Mouse (Mus musculus): ENCODE data around the gene Myom3. TPM values are rescaled to one million over a fixed set of nuclear protein-coding genes. Genes with fewer than 3 reads are reported as not detected.
A peak's percentile ranks its signal among the peaks of the same experiment; 100 is the strongest.

The Myom3 gene
- total RNA-seq, 2 experiments from 2014 or later = 0.96 to 1.4 TPM

GRCm38 (mm10) chr4:135847581-135847980 is 88.1 kb downstream of the Myom3 start:
- no peak for TF ChIP-seq CTCF (IDR thresholded peaks at IDR 0.05)

GRCm38 (mm10) chr4:135850411-135851095 is 91.0 kb downstream of the Myom3 start:
- H3K27ac ChIP-seq = peak overlapping the region; percentile 28; the same call in 1 of the 2 replicates
- DNase-seq (ENCODE audit: extremely low spot score in 1 of 2, low spot score in 2 of 2) = peak in 1 of 2 experiments; percentile 39
- intact Hi-C loops (cut with DNase I) = no loop called here
- no peak overlapping the region for H3K4me3 ChIP-seq
- no peak for TF ChIP-seq CTCF (IDR thresholded peaks at IDR 0.05)

More at GRCm38 (mm10) chr4:135847581-135847980, 88.1 kb downstream of the Myom3 start:
- H3K27ac ChIP-seq = no peak overlapping the region
- no peak overlapping the region for H3K4me3 ChIP-seq
- intact Hi-C loops (cut with DNase I) = no loop called here
- DNase-seq (ENCODE audit: extremely low spot score in 1 of 2, low spot score in 2 of 2) = no peak

- Histone ChIP-seq H3K27ac (no peak overlapping the region), H3K4me3 (no peak overlapping the region)
- no peak for DNase-seq (ENCODE audit: extremely low spot score in 1 of 2, low spot score in 2 of 2)
These were observed 92.4 kb downstream of the Myom3 start for GRCm38 (mm10) chr4:135851942-135852341.

GRCm38 (mm10) chr4:135853987-135854546 is 94.6 kb downstream of the Myom3 start:
- TF ChIP-seq CTCF (IDR thresholded peaks at IDR 0.05) = no peak; the same call in 1 of the 2 replicates
- no peak overlapping the region for H3K4me3 ChIP-seq
- no peak for DNase-seq (ENCODE audit: extremely low spot score in 1 of 2, low spot score in 2 of 2)
- intact Hi-C loops (cut with DNase I) = loop anchor here (2.0 kb wide), 1 partner anchor 21 kb away; no protein-coding TSS in a partner anchor
- H3K27ac ChIP-seq = peak overlapping the region; percentile 78

More at GRCm38 (mm10) chr4:135851942-135852341, 92.4 kb downstream of the Myom3 start:
- TF ChIP-seq CTCF (IDR thresholded peaks at IDR 0.05) = no peak
- intact Hi-C loops (cut with DNase I) = no loop called here

- no peak for DNase-seq (ENCODE audit: extremely low spot score in 1 of 2, low spot score in 2 of 2)
- no peak overlapping the region for H3K4me3 ChIP-seq
- TF ChIP-seq CTCF (IDR thresholded peaks at IDR 0.05) = no peak
- intact Hi-C loops (cut with DNase I) = loop anchor here (2.0 to 5.0 kb wide), 2 partner anchors 22 to 32 kb away; no protein-coding TSS in a partner anchor
- peak overlapping the region; percentile 78 for H3K27ac ChIP-seq
These were observed 95.1 kb downstream of the Myom3 start for GRCm38 (mm10) chr4:135854630-135855029.

GRCm38 (mm10) chr4:135855080-135855479 is 95.6 kb downstream of the Myom3 start:
- DNase-seq (ENCODE audit: extremely low spot score in 1 of 2, low spot score in 2 of 2) = no peak
- intact Hi-C loops (cut with DNase I) = loop anchor here (2.0 to 5.0 kb wide), 2 partner anchors 22 to 33 kb away; no protein-coding TSS in a partner anchor
- no peak for TF ChIP-seq CTCF (IDR thresholded peaks at IDR 0.05)
- Histone ChIP-seq H3K27ac (peak overlapping the region; percentile 78), H3K4me3 (peak overlapping the region; percentile 90)

- peak; percentile 93 to 96 for DNase-seq (ENCODE audit: extremely low spot score in 1 of 2, low spot score in 2 of 2)
- Histone ChIP-seq H3K27ac (peak within 1 kb of the TSS; percentile 93), H3K4me3 (peak within 1 kb of the TSS; percentile 90)
- no peak for TF ChIP-seq CTCF (IDR thresholded peaks at IDR 0.05)
- intact Hi-C loops (cut with DNase I) = loop anchor here (1.0 to 5.0 kb wide), 3 partner anchors 18 to 33 kb away; partner anchors contain the start of gene Pnrc2
These were observed 96.2 kb downstream of the Myom3 start, which contains the start of gene Srsf10 for GRCm38 (mm10) chr4:135855536-135856222. Srsf10 (plus strand) TSS chr4:135855747.

GRCm38 (mm10) chr4:135856223-135857091 is 96.9 kb downstream of the Myom3 start:
- TF ChIP-seq CTCF (IDR thresholded peaks at IDR 0.05) = no peak
- DNase-seq (ENCODE audit: extremely low spot score in 1 of 2, low spot score in 2 of 2) = peak; percentile 52 to 54
- intact Hi-C loops (cut with DNase I) = loop anchor here (1.0 to 5.0 kb wide), 2 partner anchors 17 to 34 kb away; partner anchors contain the start of gene Pnrc2

GRCm38 (mm10) chr4:135857597-135858186 is 98.2 kb downstream of the Myom3 start:
- no peak overlapping the region for H3K27ac ChIP-seq
- intact Hi-C loops (cut with DNase I) = loop anchor here (5.0 kb wide), 1 partner anchor 35 kb away; no protein-coding TSS in a partner anchor

More at GRCm38 (mm10) chr4:135856223-135857091, 96.9 kb downstream of the Myom3 start:
- Histone ChIP-seq H3K4me3 (peak overlapping the region; percentile 90), H3K27ac (peak overlapping the region; percentile 93)

More at GRCm38 (mm10) chr4:135857597-135858186, 98.2 kb downstream of the Myom3 start:
- H3K4me3 ChIP-seq = peak overlapping the region; percentile 90
- DNase-seq (ENCODE audit: extremely low spot score in 1 of 2, low spot score in 2 of 2) = no peak
- TF ChIP-seq CTCF (IDR thresholded peaks at IDR 0.05) = no peak

Other genes starting within 250 kb of the Myom3 start
- gene Grhl3, start 186.1 kb upstream of the Myom3 start, total RNA-seq (2021) = 1 to 10 TPM in 1 of 2 experiments, under 1 TPM in 1; 0.86 to 1.5 TPM
- under 1 TPM; 0.16 to 0.25 TPM for gene Ifnlr1, start 73.4 kb upstream of the Myom3 start, total RNA-seq (2021)
- under 1 TPM in 1 of 2 experiments, not detected in 1; 0.14 TPM for gene Il22ra1, start 31.5 kb upstream of the Myom3 start, total RNA-seq (2021)
- 10 to 100 TPM; 70.8 to 82.2 TPM for gene Srsf10, start 96.0 kb downstream of the Myom3 start, total RNA-seq (2021)
- 10 to 100 TPM; 41.1 to 41.7 TPM for gene Pnrc2, start 114.1 kb downstream of the Myom3 start, total RNA-seq (2021)
- under 1 TPM in 1 of 2 experiments, not detected in 1; 0.11 TPM for gene Cnr2, start 135.7 kb downstream of the Myom3 start, total RNA-seq (2021)
- 10 to 100 TPM; 34.9 to 37.9 TPM for gene Fuca1, start 161.0 kb downstream of the Myom3 start, total RNA-seq (2021)
- 10 to 100 TPM; 33.4 to 34.1 TPM for gene Hmgcl, start 186.7 kb downstream of the Myom3 start, total RNA-seq (2021)
- gene Gale, start 204.0 kb downstream of the Myom3 start, total RNA-seq (2021) = 10 to 100 TPM; 22.0 to 22.9 TPM
- gene Lypla2, start 212.9 kb downstream of the Myom3 start, total RNA-seq (2021) = 10 to 100 TPM; 92.9 to 96.7 TPM
- gene Pithd1, start 227.5 kb downstream of the Myom3 start, total RNA-seq (2021) = 10 to 100 TPM; 75.9 to 95.0 TPM

Data from left cerebral cortex, adult 2 months (tissue).